Mouse (Mus musculus) 3T3-L1 (cell line): ENCODE data around the gene 1700028K03Rik.

Experiments
- DNase-seq: peaks from one replicate; pipeline ENCODE4 v3.0.0-alpha.2; 2015; ENCODE audit warnings: low read depth, low spot score

1700028K03Rik gene

GRCm38 (mm10) chr5:107534581-107534980 is at the start of gene 1700028K03Rik:
1700028K03Rik (plus strand) TSS chr5:107534709.
- DNase-seq, result no peak

GRCm38 (mm10) chr5:107488996-107489395 is 45.5 kb upstream of the 1700028K03Rik start:
- no peak for DNase-seq

- DNase-seq, result no peak
These were observed 43.5 kb upstream of the 1700028K03Rik start for GRCm38 (mm10) chr5:107491036-107491435.

- DNase-seq, result peak; percentile 20
These were observed 42.0 kb upstream of the 1700028K03Rik start for GRCm38 (mm10) chr5:107492471-107492870.

GRCm38 (mm10) chr5:107494759-107495158 is 39.8 kb upstream of the 1700028K03Rik start:
- DNase-seq, result no peak

GRCm38 (mm10) chr5:107496047-107496446 is 38.5 kb upstream of the 1700028K03Rik start:
- no peak for DNase-seq

GRCm38 (mm10) chr5:107497519-107498501 is 36.7 kb upstream of the 1700028K03Rik start:
- DNase-seq, result no peak

GRCm38 (mm10) chr5:107498806-107499310 is 35.7 kb upstream of the 1700028K03Rik start:
- no peak for DNase-seq

- DNase-seq, result no peak
These were observed 34.5 kb upstream of the 1700028K03Rik start for GRCm38 (mm10) chr5:107499891-107500535.

GRCm38 (mm10) chr5:107500741-107501140 is 33.8 kb upstream of the 1700028K03Rik start:
- DNase-seq, result no peak

- DNase-seq, result no peak
These were observed 27.2 kb upstream of the 1700028K03Rik start, which contains the start of gene Gm42669 for GRCm38 (mm10) chr5:107507321-107507720. Gm42669 (plus strand) TSS chr5:107507621.

- no peak for DNase-seq
These were observed 24.0 kb upstream of the 1700028K03Rik start for GRCm38 (mm10) chr5:107510503-107510902.

- no peak for DNase-seq
These were observed 23.2 kb upstream of the 1700028K03Rik start for GRCm38 (mm10) chr5:107511326-107511725.

GRCm38 (mm10) chr5:107513583-107513982 is 20.9 kb upstream of the 1700028K03Rik start:
- peak; percentile 79 for DNase-seq

- no peak for DNase-seq
These were observed 19.1 kb upstream of the 1700028K03Rik start for GRCm38 (mm10) chr5:107515453-107515852.

- DNase-seq, result no peak
These were observed 18.4 kb upstream of the 1700028K03Rik start for GRCm38 (mm10) chr5:107516087-107516486.

- DNase-seq, result no peak
These were observed 15.9 kb upstream of the 1700028K03Rik start for GRCm38 (mm10) chr5:107518602-107519001.

GRCm38 (mm10) chr5:107521386-107521785 is 13.1 kb upstream of the 1700028K03Rik start:
- DNase-seq, result no peak

- no peak for DNase-seq
These were observed 12.6 kb upstream of the 1700028K03Rik start for GRCm38 (mm10) chr5:107521897-107522296.

- no peak for DNase-seq
These were observed 10.2 kb upstream of the 1700028K03Rik start for GRCm38 (mm10) chr5:107524281-107524680.

- peak; percentile 9 for DNase-seq
These were observed 5.7 kb upstream of the 1700028K03Rik start for GRCm38 (mm10) chr5:107528856-107529255.

- no peak for DNase-seq
These were observed 919 bp upstream of the 1700028K03Rik start for GRCm38 (mm10) chr5:107533590-107533989.
